Mouse (Mus musculus): ENCODE measurements around the gene Ppp3cb.
"Not testable (repeated sequence)": the region's sequence is repeated elsewhere in the genome, so short reads cannot be mapped to it uniquely, and the experiment has no call there.

DNA sequence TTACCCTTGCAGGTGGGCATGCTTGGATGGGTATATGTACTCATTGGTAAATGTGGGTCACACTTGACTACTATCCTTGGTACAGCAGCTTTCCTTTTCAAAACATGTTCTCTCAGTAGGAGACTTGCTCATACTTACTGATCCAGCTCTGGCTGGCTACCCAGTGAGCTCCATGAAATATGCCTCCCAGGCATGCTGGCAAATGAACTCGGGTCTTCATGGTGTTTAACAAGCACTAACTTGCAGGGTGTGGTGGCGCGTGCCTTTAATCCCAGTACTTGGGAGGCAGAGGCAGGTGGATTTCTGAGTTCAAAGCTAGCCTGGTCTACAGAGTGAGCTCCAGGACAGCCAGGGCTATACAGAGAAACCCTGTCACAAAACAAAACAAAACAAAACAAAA, 26.8 kb upstream of the Ppp3cb start:
- TF ChIP-seq POLR2A, CTCF (IDR thresholded peaks at IDR 0.05; ENCODE audit: insufficient read depth, low read depth, low read length): not testable (repeated sequence)
